Mouse (Mus musculus) lung, adult 2 months (tissue): ENCODE data around the gene Bcas3. TPM values are rescaled to one million over a fixed set of nuclear protein-coding genes. Genes with fewer than 3 reads are reported as not detected.

Experiments used
- DNase-seq: peaks from one replicate; pipeline ENCODE4 v3.0.0; 2022
- H3K4me1 ChIP-seq: fragments of 200-500 bp; 2 replicates; pipeline ENCODE4 v1.6.1; 2011; ENCODE audit warnings: low read length; ENCODE audit not compliant: control insufficient read depth, insufficient read depth
- H3K4me3 ChIP-seq: fragments of 200-500 bp; replicated peaks from 2 replicates; pipeline ENCODE3; 2011; ENCODE audit warnings: low read depth, mild to moderate bottlenecking, control low read depth, low read length; ENCODE audit errors: extremely low read depth
- CTCF ChIP-seq: fragments of 200-500 bp; IDR thresholded peaks from 2 replicates; pipeline ENCODE4 v1.5.1; 2011; ENCODE audit warnings: mild to moderate bottlenecking, low read length, control low read depth; ENCODE audit not compliant: insufficient read depth
- POLR2A ChIP-seq: fragments of 200-500 bp; IDR thresholded peaks from 2 replicates; pipeline ENCODE4 v1.6.1; 2011; ENCODE audit warnings: low read depth, mild to moderate bottlenecking, control low read depth, low read length, borderline replicate concordance; ENCODE audit errors: extremely low read depth
- WGBS: fragments of 180-500 bp; shearing (Covaris S2); methylation state at CpG from one replicate; pipeline ENCODE4 v1.1.7; 2018; 5-methylcytosine and 5-hydroxymethylcytosine counted together
- polyA plus RNA-seq: library from polyadenylated mRNA; depleted of rRNA; stranded (reverse); fragments of >200 nt; gene quantifications from 2 replicates; pipeline ENCODE4 v1.2.3, GENCODE M21; 2012

Bcas3 gene
- polyA plus RNA-seq, 1 experiment: 55.7 TPM

DNA sequence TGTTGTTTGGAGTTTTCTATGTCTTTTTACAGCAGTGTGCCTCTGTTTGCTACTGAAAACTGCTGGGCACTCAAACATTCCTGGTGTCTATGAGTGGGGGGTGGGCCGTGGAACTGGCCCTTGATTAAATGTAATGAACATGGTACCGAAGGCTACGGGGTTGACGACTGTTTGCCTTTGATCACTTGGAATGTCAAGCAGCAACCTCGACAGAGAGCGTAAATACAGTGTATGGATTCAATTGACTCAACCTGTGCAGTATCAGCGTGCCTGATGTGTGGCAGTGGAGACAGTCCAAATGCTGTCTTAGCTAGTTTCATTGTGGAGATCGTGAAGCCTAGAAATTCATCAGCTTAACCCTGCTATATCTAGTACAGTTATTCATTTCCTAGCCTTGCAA, 231.1 kb downstream of the Bcas3 start:
- DNase-seq: no peak
- Histone ChIP-seq H3K4me1 (no peaks in the 10 kb centered on the region), H3K4me3 (no peak overlapping the region)
- 56% methylated on average over 8 of the region's 8 CpGs for WGBS
- TF ChIP-seq CTCF: no peak
- TF ChIP-seq POLR2A: no peak

GRCm38 (mm10) chr11:85593636-85594035, 240.7 kb downstream of the Bcas3 start:
- H3K4me1 ChIP-seq: no peaks in the 10 kb centered on the region; the same call in 1 of the 2 replicates
- 80% methylated on average over 3 of the region's 3 CpGs for WGBS

DNA sequence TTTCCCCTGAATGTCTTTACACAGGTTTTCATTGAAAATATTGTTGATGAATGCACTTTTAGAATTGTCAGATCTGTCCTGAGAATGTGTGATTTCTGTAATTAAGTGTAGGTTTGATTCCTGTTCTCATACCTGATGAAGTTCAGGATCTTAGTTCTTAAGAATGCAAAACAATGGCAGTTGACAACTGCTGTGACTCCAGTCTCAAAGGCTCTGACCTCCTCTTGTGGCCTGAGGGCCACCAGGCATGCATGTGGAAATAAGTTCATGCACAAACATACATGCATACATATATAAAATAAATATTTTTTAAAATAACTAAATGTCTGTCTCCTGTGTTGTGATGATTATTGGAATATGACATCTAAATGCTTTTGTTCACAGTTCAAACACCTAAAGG, 246.3 kb downstream of the Bcas3 start:
- Histone ChIP-seq H3K4me3 (no peak overlapping the region), H3K4me1 (no peaks in the 10 kb centered on the region; the same call in 1 of the 2 replicates)
- DNase-seq: no peak
- no peak for TF ChIP-seq CTCF
- no peak for TF ChIP-seq POLR2A

More at GRCm38 (mm10) chr11:85593636-85594035, 240.7 kb downstream of the Bcas3 start:
- TF ChIP-seq CTCF (no peak), POLR2A (no peak)
- no peak overlapping the region for H3K4me3 ChIP-seq
- DNase-seq: no peak

DNA sequence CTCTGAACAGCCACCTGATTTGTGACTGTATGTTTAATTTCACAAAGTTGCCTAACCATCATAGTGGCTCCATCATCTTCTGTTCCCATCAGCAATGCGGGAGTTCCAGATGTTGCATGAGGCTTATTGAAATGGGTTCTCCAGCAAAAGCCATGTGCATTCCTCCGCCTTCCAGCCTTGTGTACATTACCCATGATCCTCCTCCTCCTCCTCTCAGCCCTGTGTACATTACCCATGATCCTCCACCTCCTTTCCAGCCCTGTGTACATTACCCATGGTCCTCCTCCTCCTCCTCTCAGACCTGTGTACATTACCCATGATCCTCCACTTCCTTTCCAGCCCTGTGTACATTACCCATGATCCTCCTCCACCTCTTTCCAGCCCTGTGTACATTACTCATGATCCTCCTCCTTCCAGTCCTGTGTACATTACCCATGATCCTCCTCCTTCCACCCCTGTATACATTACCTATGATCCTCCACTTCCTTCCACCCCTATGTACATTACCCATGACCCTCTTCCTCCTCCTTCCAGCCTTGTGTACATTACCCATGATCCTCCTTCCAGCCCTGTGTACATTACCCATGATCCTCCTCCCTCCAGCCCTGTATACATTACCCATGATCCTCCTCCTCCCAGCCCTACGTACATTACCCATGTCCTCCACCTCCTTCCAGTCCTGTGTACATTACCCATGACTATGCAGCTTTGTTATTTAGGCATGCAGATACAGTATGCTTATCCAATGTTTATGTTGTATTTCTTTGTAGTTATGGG, 250.8 kb downstream of the Bcas3 start:
- 96% methylated on average over 3 of the region's 3 CpGs for WGBS
- no peaks in the 10 kb centered on the region for H3K4me1 ChIP-seq
- TF ChIP-seq CTCF (no peak), POLR2A (no peak)
- no peak for DNase-seq
- no peak overlapping the region for H3K4me3 ChIP-seq

- no peak for DNase-seq
- WGBS: 57% methylated on average over 5 of the region's 5 CpGs
Measured at GRCm38 (mm10) chr11:85609303-85609940, 256.5 kb downstream of the Bcas3 start.

GRCm38 (mm10) chr11:85613035-85613434, 260.1 kb downstream of the Bcas3 start:
- H3K4me3 ChIP-seq: no peak overlapping the region
- peaks cover 9% of the 10 kb centered on the region for H3K4me1 ChIP-seq
- 33% methylated on average over 5 of the region's 5 CpGs for WGBS
- TF ChIP-seq POLR2A: no peak
- TF ChIP-seq CTCF: no peak
- no peak for DNase-seq

More at GRCm38 (mm10) chr11:85609303-85609940, 256.5 kb downstream of the Bcas3 start:
- TF ChIP-seq CTCF (no peak), POLR2A (no peak)
- no peaks in the 10 kb centered on the region for H3K4me1 ChIP-seq
- no peak overlapping the region for H3K4me3 ChIP-seq

DNA sequence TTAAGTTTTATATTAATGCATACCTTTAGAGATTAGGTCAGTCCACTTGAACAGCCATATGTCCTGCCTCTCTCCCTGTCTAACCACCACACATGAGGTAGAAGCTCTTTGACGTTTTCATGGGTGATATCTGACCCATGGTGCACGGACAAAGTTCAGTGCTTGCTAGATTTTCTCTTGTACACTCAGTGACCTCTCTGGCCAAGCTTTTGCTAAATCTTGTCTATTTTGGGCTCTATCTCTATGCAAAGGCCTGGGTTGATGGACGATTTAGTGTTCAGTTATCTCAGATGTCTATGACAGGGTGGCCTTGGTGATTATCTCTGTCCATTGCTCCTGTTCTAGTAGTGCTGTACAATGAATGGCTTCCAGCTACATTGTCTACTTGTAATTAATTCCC, 260.6 kb downstream of the Bcas3 start:
- Histone ChIP-seq H3K4me1 (peaks cover 9% of the 10 kb centered on the region), H3K4me3 (no peak overlapping the region)
- no peak for DNase-seq
- 69% methylated on average over 3 of the region's 3 CpGs for WGBS
- TF ChIP-seq POLR2A (no peak), CTCF (no peak)

- TF ChIP-seq CTCF (no peak), POLR2A (no peak)
- Histone ChIP-seq H3K4me3 (no peak overlapping the region), H3K4me1 (peaks cover 9% of the 10 kb centered on the region)
- no peak for DNase-seq
- WGBS: 72% methylated on average over 7 of the region's 7 CpGs
Measured at GRCm38 (mm10) chr11:85614431-85614830, 261.5 kb downstream of the Bcas3 start.

- Histone ChIP-seq H3K4me3 (no peak overlapping the region), H3K4me1 (peaks cover 9% of the 10 kb centered on the region)
- no peak for DNase-seq
- 16% methylated on average over 7 of the region's 7 CpGs for WGBS
- TF ChIP-seq CTCF: no peak
- no peak for TF ChIP-seq POLR2A
Measured at GRCm38 (mm10) chr11:85615421-85615820, 262.5 kb downstream of the Bcas3 start.

- no peak for DNase-seq
- Histone ChIP-seq H3K4me1 (no peaks in the 10 kb centered on the region), H3K4me3 (no peak overlapping the region)
- WGBS: 49% methylated on average over 2 of the region's 2 CpGs
- TF ChIP-seq POLR2A (no peak), CTCF (no peak)
Measured at GRCm38 (mm10) chr11:85621486-85621885, 268.5 kb downstream of the Bcas3 start.
